Mouse (Mus musculus) liver, embryonic 14.5 days (tissue): ENCODE measurements at regions not wholly inside any gene's neighbourhood (a gene's known extent, or its start where the extent isn't known, plus 50 kb on each side); places are given as distances from the start of the nearest gene placed in this dataset.

Source experiments
- ATAC-seq: fragments of 200-750 bp; cut with Nextera tagmentation; 2 replicates; pipeline ENCODE4 v1.8.0; 2017; ENCODE audit warnings: moderate number of reproducible peaks, mild to moderate bottlenecking, moderate library complexity; ENCODE audit not compliant: insufficient read depth
- DNase-seq, 3 experiments: peaks; one replicate each; pipeline ENCODE4 v3.0.0-alpha.2; 2012 to 2013; ENCODE audit warnings: low read depth in 3 of 3, low spot score in 3 of 3
- H3K27ac ChIP-seq: fragments of 300-500 bp; sonication (generic); 2 replicates; pipeline ENCODE4 v1.5.1; 2014; ENCODE audit warnings: moderate library complexity, mild to moderate bottlenecking, control low read depth, inconsistent platforms
- H3K27me3 ChIP-seq: fragments of 300-500 bp; sonication (generic); 2 replicates; pipeline ENCODE4 v1.6.1; 2014; ENCODE audit warnings: mild to moderate bottlenecking, low read length, moderate library complexity; ENCODE audit not compliant: control insufficient read depth, insufficient read depth
- H3K36me3 ChIP-seq: fragments of 300-500 bp; sonication (generic); replicated peaks from 2 replicates; pipeline ENCODE4 v1.6.1; 2014; ENCODE audit warnings: low read depth; ENCODE audit not compliant: control insufficient read depth, insufficient read depth
- H3K4me1 ChIP-seq, 2 experiments: fragments of 200-500 bp in 1 of 2; fragments of 300-500 bp in 1 of 2; sonication (generic) in 1 of 2; replicated peaks; 2 replicates each; pipeline ENCODE4 v1.6.1; 2012 to 2014; ENCODE audit warnings: antibody characterized with exemption in 1 of 2, inconsistent platforms in 1 of 2, low read length in 1 of 2; ENCODE audit not compliant: control insufficient read depth in 2 of 2, insufficient read depth in 2 of 2
- H3K4me2 ChIP-seq: fragments of 300-500 bp; sonication (generic); 2 replicates; pipeline ENCODE4 v1.6.1; 2014; ENCODE audit warnings: low read depth, mild to moderate bottlenecking, control low read depth, moderate library complexity
- H3K4me3 ChIP-seq, 2 experiments: fragments of 200-500 bp in 1 of 2; fragments of 300-500 bp in 1 of 2; sonication (generic) in 1 of 2; 2 replicates each; pipeline ENCODE4 v1.5.1; 2012 to 2014; ENCODE audit warnings: low read depth in 2 of 2, low read length in 2 of 2, mild to moderate bottlenecking in 2 of 2, control low read depth in 1 of 2, inconsistent platforms in 1 of 2, moderate library complexity in 1 of 2; ENCODE audit not compliant: insufficient read depth in 1 of 2
- H3K9ac ChIP-seq: fragments of 300-500 bp; sonication (generic); replicated peaks from 2 replicates; pipeline ENCODE4 v1.6.1; 2014; ENCODE audit warnings: mild to moderate bottlenecking, control low read depth, moderate library complexity
- H3K9me3 ChIP-seq: fragments of 300-500 bp; sonication (generic); 2 replicates; pipeline ENCODE4 v1.6.1; 2016; ENCODE audit warnings: low read length, mixed read lengths; ENCODE audit not compliant: control insufficient read depth
- CTCF ChIP-seq: IDR thresholded peaks from 2 replicates; pipeline ENCODE4 v1.5.1; 2016; ENCODE audit warnings: antibody characterized with exemption, low read depth, control low read depth
- EP300 ChIP-seq: IDR thresholded peaks from 2 replicates; pipeline ENCODE4 v1.6.1; 2016; ENCODE audit warnings: antibody characterized with exemption, low read depth
- WGBS: fragments of 180-500 bp; shearing (Covaris S2); extraction: QIAGEN DNeasy Blood & Tissue Kit; methylation state at CpG from one replicate; pipeline ENCODE4 v1.1.7; 2014; ENCODE audit not compliant: insufficient replicate concordance; 5-methylcytosine and 5-hydroxymethylcytosine counted together

DNA sequence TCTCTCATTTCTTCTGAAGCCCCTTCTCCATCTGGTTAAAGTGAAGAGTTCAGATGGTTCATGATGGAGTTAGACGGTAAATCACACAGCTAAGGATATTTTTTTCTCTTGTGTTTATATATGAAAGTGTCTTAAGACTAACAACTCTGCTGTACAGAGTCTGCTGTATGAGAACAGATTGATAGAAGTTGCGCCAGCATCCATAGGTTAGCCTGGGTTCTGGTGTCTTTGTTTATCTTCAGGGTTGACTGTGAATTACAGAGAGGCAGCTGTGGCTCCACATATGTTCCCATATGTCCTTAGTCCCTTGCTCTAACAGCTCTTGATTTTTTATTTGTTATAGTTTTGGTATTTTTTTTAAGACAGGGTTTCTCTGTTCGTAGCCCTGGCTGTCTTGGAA lies 334.9 kb upstream of the Api5 start:
- no peaks in the 10 kb centered on the region for H3K27me3 ChIP-seq
- ATAC-seq: no peak
- 42% methylated on average over 3 of the region's 3 CpGs for WGBS

GRCm38 (mm10) chr2:94772268-94772667 lies 334.3 kb upstream of the Api5 start:
- Histone ChIP-seq H3K36me3 (no peaks in the 10 kb centered on the region), H3K27me3 (no peaks in the 10 kb centered on the region), H3K27ac (no peak overlapping the region), H3K4me2 (no peak overlapping the region), H3K4me3 (no peak overlapping the region), H3K9ac (no peak overlapping the region), H3K9me3 (no peaks in the 10 kb centered on the region), H3K4me1 (no peaks in the 10 kb centered on the region)
- DNase-seq (no peak), ATAC-seq (no peak)
- 45% methylated on average over 4 of the region's 4 CpGs for WGBS
- TF ChIP-seq EP300: no peak
- no peak for TF ChIP-seq CTCF

More for the DNA sequence above, 334.9 kb upstream of the Api5 start:
- Histone ChIP-seq H3K9me3 (no peaks in the 10 kb centered on the region), H3K9ac (no peak overlapping the region), H3K27ac (no peak overlapping the region), H3K4me3 (no peak overlapping the region), H3K4me1 (no peaks in the 10 kb centered on the region), H3K4me2 (no peak overlapping the region), H3K36me3 (no peaks in the 10 kb centered on the region)
- TF ChIP-seq CTCF: no peak
- TF ChIP-seq EP300: no peak
- no peak for DNase-seq

DNA sequence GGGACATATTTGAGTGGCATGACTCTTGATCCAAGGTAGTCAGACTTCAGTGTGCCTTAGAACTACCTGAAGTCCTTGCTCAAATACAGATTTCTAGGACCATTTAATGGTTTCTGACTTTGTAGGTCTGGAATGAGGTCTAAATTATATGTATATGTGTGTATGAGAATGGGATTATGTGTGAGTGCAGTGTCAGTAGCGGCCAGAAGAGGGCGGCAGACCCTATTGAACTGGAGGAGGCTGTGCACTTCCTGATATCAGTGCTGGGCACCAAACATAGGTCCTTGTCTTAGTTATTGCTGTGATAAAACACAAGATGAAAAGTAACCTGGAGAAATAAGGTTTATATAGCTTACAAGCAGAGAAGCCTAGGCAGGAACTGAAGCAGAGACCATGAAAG lies 328.6 kb upstream of the Api5 start:
- no peaks in the 10 kb centered on the region for H3K27me3 ChIP-seq
- WGBS: 80% methylated on average over 2 of the region's 2 CpGs
- H3K36me3 ChIP-seq: no peaks in the 10 kb centered on the region

GRCm38 (mm10) chr2:94764852-94765435 lies 327.0 kb upstream of the Api5 start:
- Histone ChIP-seq H3K36me3 (no peaks in the 10 kb centered on the region), H3K9me3 (no peaks in the 10 kb centered on the region), H3K27me3 (no peaks in the 10 kb centered on the region), H3K27ac (no peak overlapping the region), H3K4me2 (no peak overlapping the region), H3K4me3 (no peak overlapping the region), H3K9ac (no peak overlapping the region), H3K4me1 (no peaks in the 10 kb centered on the region)
- 31% methylated on average over 8 of the region's 8 CpGs for WGBS
- TF ChIP-seq EP300: no peak
- no peak for TF ChIP-seq CTCF
- DNase-seq (no peak), ATAC-seq (no peak)

More for the DNA sequence above, 328.6 kb upstream of the Api5 start:
- Histone ChIP-seq H3K27ac (no peak overlapping the region), H3K4me2 (no peak overlapping the region), H3K9me3 (no peaks in the 10 kb centered on the region), H3K4me3 (no peak overlapping the region), H3K4me1 (no peaks in the 10 kb centered on the region), H3K9ac (no peak overlapping the region)
- no peak for TF ChIP-seq EP300
- TF ChIP-seq CTCF: peak; percentile 39
- DNase-seq (no peak), ATAC-seq (no peak)

GRCm38 (mm10) chr2:94764451-94764850 lies 326.5 kb upstream of the Api5 start:
- Histone ChIP-seq H3K4me3 (no peak overlapping the region), H3K9ac (no peak overlapping the region), H3K4me1 (no peaks in the 10 kb centered on the region), H3K27me3 (no peaks in the 10 kb centered on the region), H3K4me2 (no peak overlapping the region), H3K9me3 (no peaks in the 10 kb centered on the region), H3K27ac (no peak overlapping the region), H3K36me3 (no peaks in the 10 kb centered on the region)
- no peak for ATAC-seq
- DNase-seq: no peak
- WGBS: 13% methylated on average over 3 of the region's 3 CpGs
- no peak for TF ChIP-seq EP300
- TF ChIP-seq CTCF: no peak
